Mouse (Mus musculus): ENCODE measurements around the gene Krtap16-1.

GRCm38 (mm10) chr11:99986180-99986647 is at the start of gene Krtap16-1:
- TF ChIP-seq GATA1 (IDR thresholded peaks at IDR 0.05; ENCODE audit: low read length) (no peak), TAL1 (IDR thresholded peaks at IDR 0.05; ENCODE audit: low read length) (no peak)
